Mouse (Mus musculus): ENCODE measurements at regions not wholly inside any gene's neighbourhood (a gene's known extent, or its start where the extent isn't known, plus 50 kb on each side); places are given as distances from the start of the nearest gene placed in this dataset.

DNA sequence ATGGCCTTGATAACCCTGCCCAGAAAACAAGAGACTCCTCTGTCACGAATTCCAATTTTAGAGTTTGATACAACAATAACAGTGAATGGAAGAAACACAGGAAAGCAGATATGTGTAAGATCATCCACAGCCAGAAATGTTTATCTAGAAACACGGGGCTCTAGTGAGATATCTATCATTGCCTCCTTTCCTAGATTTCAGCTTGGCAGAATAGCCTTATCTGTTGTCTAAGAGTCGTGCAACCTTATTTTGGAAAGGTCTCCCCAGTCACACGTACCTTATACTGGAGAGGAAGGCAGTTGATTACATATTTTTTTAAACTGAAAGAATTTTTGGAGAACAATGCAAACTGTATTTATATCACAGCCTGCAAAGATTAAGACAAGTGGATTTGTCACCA is 61.6 kb downstream of the Gm10295 start:
- 79% methylated on average over 4 of the region's 4 CpGs for WGBS
- no peak overlapping the region for H3K4me3 ChIP-seq
- H3K9ac ChIP-seq, result no peak overlapping the region
- H3K4me1 ChIP-seq, result no peaks in the 10 kb centered on the region
- no peaks in the 10 kb centered on the region for H3K9me3 ChIP-seq (replicated peaks)
- ATAC-seq (ENCODE audit: low FRiP score), result no peak
- H3K4me2 ChIP-seq (replicated peaks), result no peak overlapping the region
- H3K27ac ChIP-seq, result no peak overlapping the region
- H3K36me3 ChIP-seq, result no peaks in the 10 kb centered on the region
- no peaks in the 10 kb centered on the region for H3K27me3 ChIP-seq

DNA sequence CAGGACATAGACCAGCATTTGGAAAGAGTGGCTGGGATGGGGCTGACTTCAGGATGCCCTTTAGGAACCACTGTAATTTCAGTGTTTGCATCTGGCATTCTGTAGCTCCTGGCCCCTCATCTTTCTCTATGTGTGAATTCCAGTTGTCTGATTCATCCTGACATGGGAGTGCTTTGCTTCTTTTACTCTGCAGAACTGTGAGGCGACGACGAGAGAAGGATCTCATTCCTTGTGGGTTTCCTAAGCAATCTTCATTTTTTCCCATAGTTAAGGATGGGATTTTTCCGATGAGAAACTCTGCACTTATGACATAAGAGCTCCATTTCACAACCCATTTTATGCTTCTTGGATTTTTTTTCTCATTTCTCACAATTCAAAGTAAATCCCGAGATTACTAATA is 62.0 kb downstream of the Gm10295 start:
- H3K9me3 ChIP-seq (replicated peaks), result no peaks in the 10 kb centered on the region
- H3K4me3 ChIP-seq, result no peak overlapping the region

GRCm38 (mm10) chr7:71287441-71287840 is 63.8 kb downstream of the Gm10295 start:
- no peak overlapping the region for H3K4me3 ChIP-seq
- no peak for ATAC-seq (ENCODE audit: low FRiP score)
- 85% methylated on average over 7 of the region's 7 CpGs for WGBS
- no peak overlapping the region for H3K27ac ChIP-seq
- H3K36me3 ChIP-seq, result no peaks in the 10 kb centered on the region
- H3K9me3 ChIP-seq (replicated peaks), result no peaks in the 10 kb centered on the region
- no peaks in the 10 kb centered on the region for H3K4me1 ChIP-seq
- no peak overlapping the region for H3K4me2 ChIP-seq (replicated peaks)
- H3K9ac ChIP-seq, result no peak overlapping the region
- no peaks in the 10 kb centered on the region for H3K27me3 ChIP-seq

More for the DNA sequence above, 62.0 kb downstream of the Gm10295 start:
- Histone ChIP-seq H3K27me3 (no peaks in the 10 kb centered on the region), H3K27ac (no peak overlapping the region), H3K9ac (no peak overlapping the region), H3K4me2 (replicated peaks) (no peak overlapping the region), H3K36me3 (no peaks in the 10 kb centered on the region), H3K4me1 (no peaks in the 10 kb centered on the region)
- WGBS, result 76% methylated on average over 5 of the region's 5 CpGs
- no peak for ATAC-seq (ENCODE audit: low FRiP score)

GRCm38 (mm10) chr7:71284246-71284645 is 67.0 kb downstream of the Gm10295 start:
- no peak for ATAC-seq (ENCODE audit: low FRiP score)

DNA sequence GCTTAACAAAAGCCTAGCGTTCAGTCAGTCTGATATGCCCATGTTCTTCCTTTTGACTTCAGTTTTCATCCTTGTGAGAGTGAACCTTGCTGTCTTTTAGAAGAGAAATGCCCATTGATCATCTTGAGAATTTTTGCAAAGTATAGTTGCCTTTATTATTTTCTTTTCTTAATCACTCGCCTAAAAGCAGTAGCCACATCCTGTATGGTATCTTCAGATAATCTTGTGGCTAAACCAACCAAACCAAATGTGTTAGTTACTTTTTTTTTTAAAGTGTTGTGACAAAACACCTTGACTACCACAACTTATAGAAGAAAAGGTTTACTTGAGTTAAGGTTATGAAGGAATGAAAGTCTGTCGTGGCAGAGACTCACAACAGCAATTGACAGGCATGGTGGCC is 67.9 kb downstream of the Gm10295 start:
- H3K9me3 ChIP-seq (replicated peaks), result no peaks in the 10 kb centered on the region
- no peak overlapping the region for H3K4me2 ChIP-seq (replicated peaks)
- H3K9ac ChIP-seq, result no peak overlapping the region
- 93% methylated on average over 3 of the region's 3 CpGs for WGBS
- no peak overlapping the region for H3K27ac ChIP-seq
- no peak for ATAC-seq (ENCODE audit: low FRiP score)
- H3K4me1 ChIP-seq, result no peaks in the 10 kb centered on the region
- no peaks in the 10 kb centered on the region for H3K27me3 ChIP-seq
- H3K36me3 ChIP-seq, result no peaks in the 10 kb centered on the region
- H3K4me3 ChIP-seq, result no peak overlapping the region

More at GRCm38 (mm10) chr7:71284246-71284645, 67.0 kb downstream of the Gm10295 start:
- Histone ChIP-seq H3K4me3 (no peak overlapping the region), H3K27ac (no peak overlapping the region), H3K4me2 (replicated peaks) (no peak overlapping the region), H3K9me3 (replicated peaks) (no peaks in the 10 kb centered on the region), H3K4me1 (no peaks in the 10 kb centered on the region), H3K27me3 (no peaks in the 10 kb centered on the region), H3K9ac (no peak overlapping the region), H3K36me3 (no peaks in the 10 kb centered on the region)

DNA sequence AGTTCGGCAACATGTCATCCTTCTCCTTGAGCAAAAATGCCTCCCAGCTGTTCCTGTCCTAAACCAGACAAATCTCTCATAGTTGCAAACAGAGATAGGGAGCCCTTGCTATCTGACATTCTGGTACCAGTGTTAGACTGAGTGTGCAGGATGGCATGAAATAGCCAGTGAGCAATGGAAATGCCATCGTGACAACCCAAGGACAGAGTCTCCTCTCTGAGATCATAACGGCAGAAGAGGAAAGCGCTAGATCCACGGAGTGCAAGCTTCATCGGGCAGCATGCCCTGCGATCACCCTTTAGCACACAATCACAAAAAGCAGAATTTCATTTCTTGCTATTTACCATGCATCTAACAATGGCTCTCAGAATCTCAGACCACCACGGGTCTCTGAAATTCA is 85.2 kb downstream of the Gm10295 start:
- 88% methylated on average over 8 of the region's 8 CpGs for WGBS
- Histone ChIP-seq H3K9ac (no peak overlapping the region), H3K4me2 (replicated peaks) (no peak overlapping the region), H3K27me3 (no peaks in the 10 kb centered on the region), H3K27ac (no peak overlapping the region), H3K4me1 (no peaks in the 10 kb centered on the region), H3K4me3 (no peak overlapping the region), H3K36me3 (no peaks in the 10 kb centered on the region), H3K9me3 (replicated peaks) (no peaks in the 10 kb centered on the region)
- ATAC-seq (ENCODE audit: low FRiP score), result no peak

GRCm38 (mm10) chr7:71264115-71264514 is 87.2 kb downstream of the Gm10295 start:
- H3K4me2 ChIP-seq (replicated peaks), result no peak overlapping the region
- ATAC-seq (ENCODE audit: low FRiP score), result no peak
- no peaks in the 10 kb centered on the region for H3K9me3 ChIP-seq (replicated peaks)
- no peak overlapping the region for H3K27ac ChIP-seq
- H3K4me3 ChIP-seq, result no peak overlapping the region
- no peaks in the 10 kb centered on the region for H3K27me3 ChIP-seq
- H3K36me3 ChIP-seq, result no peaks in the 10 kb centered on the region
- no peaks in the 10 kb centered on the region for H3K4me1 ChIP-seq
- 83% methylated on average over 1 of the region's 1 CpGs for WGBS
- H3K9ac ChIP-seq, result no peak overlapping the region

DNA sequence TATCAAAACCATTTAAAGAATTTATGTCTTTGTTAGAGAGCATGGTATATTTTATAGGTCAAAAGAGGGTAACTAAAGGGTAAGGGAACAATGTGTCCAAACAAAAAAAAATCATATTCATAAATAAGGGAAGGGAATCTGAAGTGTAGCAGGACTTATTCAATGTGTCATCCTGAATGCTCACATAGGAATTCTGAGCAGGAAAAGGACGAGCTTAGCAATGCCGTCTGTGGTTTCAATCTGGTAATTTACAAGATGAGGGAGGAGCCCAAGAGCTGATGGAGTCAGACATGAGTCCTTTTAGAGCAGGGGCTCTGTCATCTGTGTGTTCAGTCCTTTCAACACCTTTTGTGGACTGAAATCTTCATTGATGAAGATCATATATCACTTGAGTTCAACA is 101.6 kb downstream of the Gm10295 start:
- H3K9ac ChIP-seq, result no peak overlapping the region
- H3K27me3 ChIP-seq, result no peaks in the 10 kb centered on the region
- no peak for ATAC-seq (ENCODE audit: low FRiP score)
- no peaks in the 10 kb centered on the region for H3K36me3 ChIP-seq
- no peak overlapping the region for H3K4me3 ChIP-seq
- no peak overlapping the region for H3K27ac ChIP-seq
- H3K9me3 ChIP-seq (replicated peaks), result no peaks in the 10 kb centered on the region
- H3K4me1 ChIP-seq, result no peaks in the 10 kb centered on the region
- no peak overlapping the region for H3K4me2 ChIP-seq (replicated peaks)
- 70% methylated on average over 2 of the region's 2 CpGs for WGBS

GRCm38 (mm10) chr7:71249216-71249615 is 102.1 kb downstream of the Gm10295 start:
- H3K4me3 ChIP-seq, result no peak overlapping the region
- no peaks in the 10 kb centered on the region for H3K27me3 ChIP-seq
- H3K4me1 ChIP-seq, result no peaks in the 10 kb centered on the region
- H3K4me2 ChIP-seq (replicated peaks), result no peak overlapping the region
- WGBS, result 66% methylated on average over 5 of the region's 5 CpGs
- no peaks in the 10 kb centered on the region for H3K36me3 ChIP-seq
- H3K9ac ChIP-seq, result no peak overlapping the region
- H3K9me3 ChIP-seq (replicated peaks), result no peaks in the 10 kb centered on the region
- ATAC-seq (ENCODE audit: low FRiP score), result no peak
- no peak overlapping the region for H3K27ac ChIP-seq

DNA sequence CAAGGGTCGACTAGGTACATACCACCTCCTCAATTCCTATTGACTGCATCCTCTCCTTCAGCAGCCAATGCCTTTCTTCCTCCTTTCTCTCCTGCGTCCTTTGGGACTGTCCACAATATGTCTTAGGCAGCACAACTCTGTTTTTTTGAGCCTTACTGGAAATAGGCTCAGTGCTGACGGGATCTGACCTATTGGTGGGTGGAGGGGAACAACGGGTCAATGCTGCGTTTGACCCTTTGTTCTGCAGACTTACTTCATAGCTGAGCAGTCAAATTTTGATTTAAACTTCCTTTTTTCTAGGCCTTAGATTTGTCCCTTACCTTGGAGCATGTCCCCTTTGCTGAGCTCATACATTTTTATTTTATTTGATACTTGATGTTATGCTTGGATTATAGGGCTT is 103.4 kb downstream of the Gm10295 start:
- 71% methylated on average over 5 of the region's 5 CpGs for WGBS
- no peaks in the 10 kb centered on the region for H3K36me3 ChIP-seq
- no peak for ATAC-seq (ENCODE audit: low FRiP score)

GRCm38 (mm10) chr7:71242379-71242911 is 108.8 kb downstream of the Gm10295 start:
- WGBS, result 76% methylated on average over 2 of the region's 2 CpGs
- Histone ChIP-seq H3K27ac (no peak overlapping the region), H3K9me3 (replicated peaks) (no peaks in the 10 kb centered on the region), H3K27me3 (no peaks in the 10 kb centered on the region), H3K4me2 (replicated peaks) (no peak overlapping the region), H3K9ac (no peak overlapping the region), H3K4me3 (no peak overlapping the region), H3K4me1 (no peaks in the 10 kb centered on the region), H3K36me3 (no peaks in the 10 kb centered on the region)
- no peak for ATAC-seq (ENCODE audit: low FRiP score)

More for the DNA sequence above, 103.4 kb downstream of the Gm10295 start:
- Histone ChIP-seq H3K9ac (no peak overlapping the region), H3K27ac (no peak overlapping the region), H3K27me3 (no peaks in the 10 kb centered on the region), H3K4me2 (replicated peaks) (no peak overlapping the region), H3K4me3 (no peak overlapping the region), H3K4me1 (no peaks in the 10 kb centered on the region), H3K9me3 (replicated peaks) (no peaks in the 10 kb centered on the region)

DNA sequence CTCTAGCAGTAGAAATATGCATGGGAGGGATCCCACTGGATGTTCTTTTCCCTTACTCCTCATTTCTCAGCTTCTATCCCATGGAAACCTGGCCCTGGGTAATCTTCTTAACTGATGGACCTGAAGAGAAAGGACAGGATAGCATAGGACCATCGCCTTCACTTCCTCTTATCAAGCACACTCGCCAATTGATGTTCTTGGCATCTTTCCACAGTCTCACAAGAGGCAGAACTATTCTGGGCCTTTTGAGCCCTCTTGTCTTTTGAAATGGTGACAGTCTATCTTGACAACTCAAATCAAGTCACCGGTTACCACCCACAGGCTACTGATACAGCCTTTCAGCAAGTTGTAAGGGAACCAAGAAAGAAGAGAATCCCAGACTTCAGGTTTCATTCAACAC is 112.1 kb downstream of the Gm10295 start:
- WGBS, result 74% methylated on average over 3 of the region's 3 CpGs
- Histone ChIP-seq H3K9me3 (replicated peaks) (no peaks in the 10 kb centered on the region), H3K36me3 (no peaks in the 10 kb centered on the region), H3K27me3 (no peaks in the 10 kb centered on the region), H3K9ac (no peak overlapping the region), H3K27ac (no peak overlapping the region), H3K4me1 (no peaks in the 10 kb centered on the region; the same call in 1 of the 2 replicates), H3K4me3 (no peak overlapping the region), H3K4me2 (replicated peaks) (no peak overlapping the region)
- ATAC-seq (ENCODE audit: low FRiP score), result no peak

DNA sequence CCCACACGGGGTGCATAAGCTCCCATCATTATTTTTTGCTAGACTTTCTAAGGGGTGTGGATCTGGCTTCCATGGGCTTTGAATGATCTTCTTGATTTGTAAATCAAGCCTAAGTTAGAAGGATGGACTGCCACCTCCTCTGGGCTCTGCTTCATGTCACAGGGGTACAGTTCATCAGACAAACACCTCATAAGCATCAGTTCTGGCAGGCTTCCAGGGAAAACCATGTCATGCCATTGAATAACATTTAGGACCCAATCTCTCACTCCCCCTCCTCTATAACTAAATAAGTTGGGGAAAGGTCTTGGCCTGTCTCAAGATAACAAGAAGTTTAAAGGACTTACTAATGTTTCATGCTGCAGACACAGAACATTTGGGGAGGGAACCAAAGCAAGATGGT is 115.0 kb downstream of the Gm10295 start:
- Histone ChIP-seq H3K27me3 (no peaks in the 10 kb centered on the region), H3K9me3 (replicated peaks) (no peaks in the 10 kb centered on the region), H3K27ac (no peak overlapping the region), H3K4me2 (replicated peaks) (no peak overlapping the region), H3K4me1 (peaks cover 2% of the 10 kb centered on the region; the same call in 1 of the 2 replicates), H3K36me3 (no peaks in the 10 kb centered on the region), H3K4me3 (no peak overlapping the region), H3K9ac (no peak overlapping the region)
- no peak for ATAC-seq (ENCODE audit: low FRiP score)
- 86% methylated on average over 1 of the region's 1 CpGs for WGBS

Measured in hindbrain, embryonic 12.5 days (tissue).